Mouse (Mus musculus): ENCODE data around the gene Cd6.

The Cd6 gene

DNA sequence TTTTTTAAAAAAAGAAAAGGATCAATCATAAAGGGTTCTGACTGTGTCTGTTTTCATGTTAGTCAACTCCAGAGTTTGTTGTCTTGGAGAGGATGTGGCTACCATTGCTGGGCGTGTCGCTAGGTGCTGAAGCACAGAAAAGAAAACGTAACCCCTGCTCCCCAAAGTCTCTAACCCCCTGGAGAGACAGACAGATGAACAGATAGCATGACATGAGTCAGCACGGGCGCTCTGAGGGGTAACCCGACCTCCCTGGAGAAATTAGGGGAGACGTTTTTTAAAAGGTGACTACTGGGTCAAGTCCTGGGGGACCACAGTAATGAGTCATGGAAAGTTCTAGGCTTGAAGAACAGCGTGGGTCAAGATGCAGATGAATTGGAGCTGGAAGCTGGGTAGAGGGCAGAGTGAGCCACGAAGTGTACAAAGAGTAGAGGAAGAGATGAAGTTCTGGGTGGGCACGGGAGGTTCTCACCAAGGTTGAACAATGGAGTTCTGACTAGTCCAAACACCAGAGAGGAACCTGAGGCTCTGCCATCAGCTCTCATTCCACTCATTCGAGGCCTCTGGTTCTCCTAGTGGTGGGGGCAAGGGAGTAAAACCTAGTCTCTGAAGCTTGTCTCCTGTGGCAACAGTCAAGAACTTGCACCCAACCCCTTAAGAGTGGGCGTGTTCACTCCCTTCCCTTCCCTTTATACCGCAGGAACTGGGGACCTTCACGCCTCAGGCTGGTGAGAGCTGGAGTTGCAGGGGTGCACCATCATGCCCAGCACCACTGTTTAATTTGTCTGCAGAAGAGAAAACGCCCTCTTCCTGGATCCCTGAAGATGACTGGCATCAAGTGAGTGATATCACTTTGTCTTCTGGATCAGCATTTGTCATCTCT is 9.4 kb upstream of the Cd6 start, which contains the start of gene Slc15a3:
Gene Slc15a3, plus strand, starts transcription at position 718 of the 883 bp plus-strand sequence.
- DNase-seq (ENCODE audit: low spot score): no peak

GRCm38 (mm10) chr19:10835671-10836070 is 5.8 kb upstream of the Cd6 start:
- no peak for DNase-seq (ENCODE audit: low spot score)

DNA sequence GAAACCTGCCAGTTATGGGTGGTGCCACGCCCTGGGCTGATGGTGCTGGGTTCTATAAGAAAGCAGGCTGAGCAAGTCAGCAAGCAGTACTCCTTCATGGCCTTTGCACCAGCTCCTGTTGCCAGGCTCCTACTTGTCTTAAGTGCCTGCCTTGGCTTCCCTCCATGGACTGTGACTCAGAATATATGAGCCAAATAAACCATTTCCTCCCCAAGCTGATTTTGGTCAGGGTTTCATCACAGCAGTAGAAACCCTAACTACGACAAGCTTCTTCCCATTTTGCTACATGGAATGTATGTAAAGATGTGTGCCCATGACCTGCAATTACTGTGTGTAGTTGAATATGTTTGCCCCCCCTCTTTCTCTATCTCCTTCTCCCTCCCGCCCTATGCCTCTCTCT is 3.8 kb upstream of the Cd6 start:
- DNase-seq (ENCODE audit: low spot score): no peak

DNA sequence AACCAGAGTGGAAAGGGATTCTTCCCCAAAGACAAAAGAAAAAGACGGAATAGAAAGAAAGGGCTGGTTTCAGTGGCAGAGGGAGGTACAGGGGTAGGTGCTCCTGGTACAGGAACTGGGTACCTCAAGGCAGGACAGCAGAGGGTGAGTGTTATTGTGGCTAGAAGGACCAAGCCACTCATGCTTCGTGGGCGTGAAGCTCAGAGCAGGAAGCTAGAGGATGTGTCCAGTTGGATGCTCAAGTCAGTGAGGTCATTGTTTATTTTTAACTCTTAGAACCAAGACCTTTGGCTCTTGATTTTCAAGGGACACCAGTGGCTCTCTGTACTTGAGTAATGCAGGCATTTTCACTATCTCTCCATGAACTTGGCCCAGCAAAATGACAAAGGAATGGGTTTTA is 2.2 kb upstream of the Cd6 start:
- no peak for DNase-seq (ENCODE audit: low spot score)

- no peak for DNase-seq (ENCODE audit: low spot score)
Measured at GRCm38 (mm10) chr19:10831424-10831823, 1.6 kb upstream of the Cd6 start.

GRCm38 (mm10) chr19:10828321-10828720 is 1.5 kb downstream of the Cd6 start:
- DNase-seq (ENCODE audit: low spot score): no peak

DNA sequence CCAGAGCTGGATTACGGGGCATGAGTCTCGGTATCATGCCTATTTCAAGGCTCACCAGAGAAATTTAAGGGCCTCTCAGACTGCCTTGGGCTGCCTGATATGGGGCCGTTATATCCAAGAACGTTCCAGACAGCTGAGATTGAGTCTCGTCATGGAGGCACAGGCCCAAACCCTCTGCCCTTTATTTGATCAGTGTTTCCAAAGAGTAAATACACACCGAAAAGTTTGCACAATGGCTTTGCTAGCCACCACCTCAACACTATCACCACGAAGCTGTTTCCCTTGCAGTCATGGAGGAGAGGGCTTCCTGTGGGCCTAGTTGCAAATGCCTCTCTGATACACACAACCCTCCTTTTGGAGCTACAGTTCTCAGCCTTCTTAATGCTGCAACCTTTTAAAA is 5.8 kb downstream of the Cd6 start:
- no peak for DNase-seq (ENCODE audit: low spot score)

- DNase-seq (ENCODE audit: low spot score): no peak
Measured at GRCm38 (mm10) chr19:10822534-10822933, 7.3 kb downstream of the Cd6 start.

- DNase-seq (ENCODE audit: low spot score): no peak
Measured at GRCm38 (mm10) chr19:10821319-10821718, 8.5 kb downstream of the Cd6 start.

GRCm38 (mm10) chr19:10818217-10818946 is 11.5 kb downstream of the Cd6 start:
- DNase-seq (ENCODE audit: low spot score): no peak

- no peak for DNase-seq (ENCODE audit: low spot score)
Measured at GRCm38 (mm10) chr19:10816462-10816861, 13.4 kb downstream of the Cd6 start.

GRCm38 (mm10) chr19:10815871-10816270 is 14.0 kb downstream of the Cd6 start:
- no peak for DNase-seq (ENCODE audit: low spot score)

GRCm38 (mm10) chr19:10813905-10814304 is 16.0 kb downstream of the Cd6 start:
- DNase-seq (ENCODE audit: low spot score): no peak

- no peak for DNase-seq (ENCODE audit: low spot score)
Measured at GRCm38 (mm10) chr19:10813039-10813438, 16.8 kb downstream of the Cd6 start.

- DNase-seq (ENCODE audit: low spot score): no peak
Measured at GRCm38 (mm10) chr19:10811471-10811870, 18.4 kb downstream of the Cd6 start.

DNA sequence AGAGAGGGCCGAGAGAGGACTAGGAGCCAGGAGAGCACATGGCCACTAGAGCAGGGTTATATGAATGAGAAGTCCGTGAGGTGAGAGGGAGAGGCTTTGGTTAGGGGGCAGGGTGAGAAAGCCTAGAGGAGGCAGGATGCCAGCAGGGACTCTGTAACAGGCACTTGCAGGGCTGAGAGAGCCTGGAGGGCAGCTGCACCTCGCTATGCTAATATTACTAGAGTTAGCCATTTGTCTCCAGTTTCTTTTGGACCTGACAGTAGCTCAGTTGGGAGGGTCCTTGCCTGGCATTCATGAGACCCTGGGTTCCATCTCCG is 19.7 kb downstream of the Cd6 start:
- no peak for DNase-seq (ENCODE audit: low spot score)

GRCm38 (mm10) chr19:10809428-10810175 is 20.3 kb downstream of the Cd6 start:
- DNase-seq (ENCODE audit: low spot score): no peak

- DNase-seq (ENCODE audit: low spot score): no peak
Measured at GRCm38 (mm10) chr19:10808524-10809233, 21.2 kb downstream of the Cd6 start.

- no peak for DNase-seq (ENCODE audit: low spot score)
Measured at GRCm38 (mm10) chr19:10805661-10806285, 24.1 kb downstream of the Cd6 start.

GRCm38 (mm10) chr19:10804850-10805660 is 24.8 kb downstream of the Cd6 start:
- DNase-seq (ENCODE audit: low spot score): no peak

DNA sequence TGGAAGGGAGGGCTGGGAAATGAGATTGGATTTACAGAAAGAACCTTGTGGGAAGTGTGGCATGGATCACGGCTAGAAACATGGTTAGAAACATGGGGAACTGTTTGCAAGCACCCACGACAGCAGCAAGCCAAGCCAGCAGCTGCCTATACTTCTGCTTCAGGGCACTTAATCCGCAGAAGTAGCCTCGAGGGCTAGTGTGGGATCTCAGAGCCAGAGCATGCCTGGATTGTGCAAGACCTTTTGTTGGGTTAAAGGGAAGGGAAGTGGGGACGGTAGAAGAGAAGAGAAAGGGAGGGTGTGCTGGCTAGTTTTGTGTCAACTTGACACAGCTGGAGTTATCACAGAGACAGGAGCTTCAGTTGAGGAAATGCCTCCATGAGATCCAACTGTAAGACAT is 26.1 kb downstream of the Cd6 start:
- no peak for DNase-seq (ENCODE audit: low spot score)

All from MN1 (cell line).